Mouse (Mus musculus) hindbrain, embryonic 10.5 days (tissue): Measurements from ENCODE around the gene Nalcn. TPM values are rescaled to one million over a fixed set of nuclear protein-coding genes. Genes with fewer than 3 reads are reported as not detected.
A peak's percentile ranks its signal among the peaks of the same experiment; 100 is the strongest.

Experiments
- DNase-seq: peaks from one replicate; pipeline ENCODE4 v3.0.0-alpha.2; 2017; ENCODE audit warnings: low spot score
- H3K27ac ChIP-seq: fragments of 300-500 bp; sonication (generic); 2 replicates; pipeline ENCODE4 v1.5.1; 2016; ENCODE audit warnings: mild to moderate bottlenecking, moderate library complexity
- H3K27me3 ChIP-seq: fragments of 300-500 bp; sonication (generic); 2 replicates; pipeline ENCODE4 v1.6.1; 2016; ENCODE audit warnings: mild to moderate bottlenecking; ENCODE audit not compliant: poor library complexity, insufficient read depth, severe bottlenecking
- H3K36me3 ChIP-seq: fragments of 300-500 bp; sonication (generic); 2 replicates; pipeline ENCODE4 v1.6.1; 2016; ENCODE audit warnings: mild to moderate bottlenecking, moderate library complexity
- H3K4me1 ChIP-seq: fragments of 300-500 bp; sonication (generic); replicated peaks from 2 replicates; pipeline ENCODE4 v1.6.1; 2016; ENCODE audit warnings: mild to moderate bottlenecking
- H3K4me3 ChIP-seq: fragments of 300-500 bp; sonication (generic); 2 replicates; pipeline ENCODE4 v1.5.1; 2016; ENCODE audit warnings: mild to moderate bottlenecking, moderate library complexity
- H3K9me3 ChIP-seq: fragments of 300-500 bp; sonication (generic); 2 replicates; pipeline ENCODE4 v1.6.1; 2016; ENCODE audit warnings: mild to moderate bottlenecking, moderate library complexity
- WGBS: fragments of 180-500 bp; shearing (Covaris S2); methylation state at CpG from one replicate; pipeline ENCODE4 v1.1.7; 2016; 5-methylcytosine and 5-hydroxymethylcytosine counted together
- polyA plus RNA-seq: library from polyadenylated mRNA; unstranded; fragments of >200 nt; fragmentation: Nextera tagmentation; extraction: Ambion mirVana; gene quantifications from 2 replicates; pipeline ENCODE4 v1.2.1, GENCODE M21; 2016

Nalcn gene
- polyA plus RNA-seq, 1 experiment from 2014 or later = 1.4 TPM

DNA sequence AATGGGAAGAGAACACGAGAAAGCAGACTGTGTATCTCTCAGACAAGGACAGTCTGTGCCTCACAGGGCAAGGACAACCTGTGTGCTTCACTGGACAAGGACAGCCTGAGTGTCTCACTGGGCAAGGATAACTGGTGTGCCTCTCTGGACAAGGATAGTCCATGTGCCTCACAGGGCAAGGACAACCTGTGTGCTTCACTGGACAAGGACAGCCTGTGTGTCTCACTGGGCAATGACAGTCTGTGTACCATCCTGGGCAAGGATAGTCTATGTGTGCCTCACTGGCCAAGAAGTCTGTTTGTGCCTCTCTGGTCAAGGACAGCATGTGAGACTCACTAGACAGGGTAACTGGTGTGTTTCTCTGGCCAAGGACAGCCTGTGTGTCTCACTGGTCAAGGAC, 180.9 kb downstream of the Nalcn start:
- Histone ChIP-seq H3K27me3 (no peaks in the 10 kb centered on the region), H3K4me1 (no peaks in the 10 kb centered on the region), H3K36me3 (no peaks in the 10 kb centered on the region), H3K4me3 (no peak overlapping the region), H3K27ac (no peak overlapping the region), H3K9me3 (no peaks in the 10 kb centered on the region)
- WGBS = 63% methylated on average over 1 of the region's 1 CpGs
- DNase-seq = no peak

GRCm38 (mm10) chr14:123435542-123435941, 191.4 kb downstream of the Nalcn start:
- Histone ChIP-seq H3K9me3 (no peaks in the 10 kb centered on the region), H3K36me3 (no peaks in the 10 kb centered on the region), H3K27me3 (no peaks in the 10 kb centered on the region), H3K27ac (no peak overlapping the region), H3K4me1 (no peaks in the 10 kb centered on the region), H3K4me3 (no peak overlapping the region)
- no peak for DNase-seq
- 89% methylated on average over 3 of the region's 3 CpGs for WGBS

- no peak overlapping the region for H3K4me3 ChIP-seq
- H3K36me3 ChIP-seq = no peaks in the 10 kb centered on the region
- 61% methylated on average over 7 of the region's 7 CpGs for WGBS
- H3K27ac ChIP-seq = no peak overlapping the region
- H3K27me3 ChIP-seq = no peaks in the 10 kb centered on the region
- H3K9me3 ChIP-seq = no peaks in the 10 kb centered on the region
- H3K4me1 ChIP-seq = peaks cover 3% of the 10 kb centered on the region; the same call in 1 of the 2 replicates
- no peak for DNase-seq
Measured at GRCm38 (mm10) chr14:123376167-123376855, 250.6 kb downstream of the Nalcn start.

DNA sequence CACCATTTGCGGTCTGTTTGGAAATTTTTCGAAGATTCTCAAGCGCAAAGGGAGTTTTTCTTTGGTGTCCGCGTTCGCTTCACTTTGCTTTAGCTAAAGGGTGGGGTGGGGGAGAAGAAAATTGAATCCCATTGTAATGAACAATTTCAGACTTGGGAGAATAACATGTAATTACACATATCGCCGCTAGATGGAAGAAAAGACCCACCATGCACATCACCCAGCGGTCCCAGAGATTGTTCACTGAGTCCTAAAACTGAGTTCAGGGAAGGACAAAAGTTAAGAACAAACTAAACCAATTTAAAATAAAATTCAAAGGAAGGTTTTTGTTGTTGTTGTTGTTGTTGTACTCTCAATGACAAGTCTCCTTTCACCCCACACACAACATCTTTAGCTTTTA, 255.4 kb downstream of the Nalcn start:
- peak; percentile 11 for DNase-seq
- Histone ChIP-seq H3K4me3 (no peak overlapping the region), H3K9me3 (no peaks in the 10 kb centered on the region), H3K27me3 (no peaks in the 10 kb centered on the region), H3K4me1 (peaks cover 3% of the 10 kb centered on the region; the same call in 1 of the 2 replicates), H3K36me3 (no peaks in the 10 kb centered on the region), H3K27ac (no peak overlapping the region)
- 19% methylated on average over 9 of the region's 9 CpGs for WGBS

GRCm38 (mm10) chr14:123359691-123360090, 267.3 kb downstream of the Nalcn start:
- Histone ChIP-seq H3K4me1 (no peaks in the 10 kb centered on the region), H3K36me3 (no peaks in the 10 kb centered on the region), H3K27me3 (no peaks in the 10 kb centered on the region), H3K9me3 (no peaks in the 10 kb centered on the region), H3K4me3 (no peak overlapping the region), H3K27ac (no peak overlapping the region)
- no peak for DNase-seq
- 93% methylated on average over 1 of the region's 1 CpGs for WGBS

DNA sequence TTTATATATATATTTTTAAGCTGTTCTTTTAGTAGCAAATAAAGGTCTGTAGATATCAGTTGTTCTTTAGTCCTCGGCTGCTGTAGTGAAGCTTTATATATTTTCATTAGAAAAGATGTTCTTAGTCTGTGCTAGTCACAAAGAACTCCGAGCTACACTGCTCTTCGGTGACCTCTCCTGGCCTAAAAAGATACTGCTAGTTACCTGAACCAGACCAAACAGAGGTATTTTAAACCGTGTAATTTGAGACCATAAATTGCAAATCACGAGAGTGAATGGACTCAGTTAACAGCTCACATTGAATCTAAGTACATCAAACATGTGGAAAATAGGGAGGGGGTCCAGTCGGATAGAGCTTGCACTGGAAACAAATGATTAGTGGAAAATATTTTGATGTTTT, 274.0 kb downstream of the Nalcn start:
- peak; percentile 45 for DNase-seq
- H3K9me3 ChIP-seq = peaks cover under 1% of the 10 kb centered on the region; the same call in 1 of the 2 replicates
- WGBS = 24% methylated on average over 6 of the region's 6 CpGs
- H3K27me3 ChIP-seq = no peaks in the 10 kb centered on the region
- no peaks in the 10 kb centered on the region for H3K36me3 ChIP-seq
- no peak overlapping the region for H3K4me3 ChIP-seq
- no peak overlapping the region for H3K27ac ChIP-seq
- no peaks in the 10 kb centered on the region for H3K4me1 ChIP-seq

- H3K36me3 ChIP-seq = no peaks in the 10 kb centered on the region
- DNase-seq = no peak
- no peaks in the 10 kb centered on the region for H3K27me3 ChIP-seq
- WGBS = 18% methylated on average over 1 of the region's 1 CpGs
- no peaks in the 10 kb centered on the region for H3K9me3 ChIP-seq
- H3K27ac ChIP-seq = no peak overlapping the region
- H3K4me3 ChIP-seq = no peak overlapping the region
- 0 out of 2 replicates have a peak, but pooled peaks cover 3% of the 10 kb centered on the region for H3K4me1 ChIP-seq
Measured at GRCm38 (mm10) chr14:123331841-123332240, 295.1 kb downstream of the Nalcn start.

GRCm38 (mm10) chr14:123314369-123314768, 312.6 kb downstream of the Nalcn start:
- Histone ChIP-seq H3K27me3 (no peaks in the 10 kb centered on the region), H3K4me1 (no peaks in the 10 kb centered on the region), H3K36me3 (no peaks in the 10 kb centered on the region), H3K27ac (no peak overlapping the region), H3K9me3 (no peaks in the 10 kb centered on the region), H3K4me3 (no peak overlapping the region)
- 22% methylated on average over 1 of the region's 1 CpGs for WGBS
- no peak for DNase-seq

GRCm38 (mm10) chr14:123312371-123312770, 314.6 kb downstream of the Nalcn start:
- 87% methylated on average over 4 of the region's 4 CpGs for WGBS

GRCm38 (mm10) chr14:123296068-123296467, 330.9 kb downstream of the Nalcn start:
- Histone ChIP-seq H3K4me3 (no peak overlapping the region), H3K27me3 (no peaks in the 10 kb centered on the region)
- no peak for DNase-seq

More at GRCm38 (mm10) chr14:123312371-123312770, 314.6 kb downstream of the Nalcn start:
- H3K27ac ChIP-seq = no peak overlapping the region
- no peaks in the 10 kb centered on the region for H3K36me3 ChIP-seq
- H3K9me3 ChIP-seq = no peaks in the 10 kb centered on the region
- no peaks in the 10 kb centered on the region for H3K27me3 ChIP-seq
- H3K4me1 ChIP-seq = no peaks in the 10 kb centered on the region
- DNase-seq = no peak
- no peak overlapping the region for H3K4me3 ChIP-seq

GRCm38 (mm10) chr14:123291118-123292007, 335.6 kb downstream of the Nalcn start:
- Histone ChIP-seq H3K27me3 (no peaks in the 10 kb centered on the region), H3K4me3 (no peak overlapping the region), H3K9me3 (no peaks in the 10 kb centered on the region), H3K36me3 (no peaks in the 10 kb centered on the region), H3K27ac (no peak overlapping the region), H3K4me1 (no peaks in the 10 kb centered on the region)
- 94% methylated on average over 4 of the region's 4 CpGs for WGBS
- DNase-seq = no peak

More at GRCm38 (mm10) chr14:123296068-123296467, 330.9 kb downstream of the Nalcn start:
- no peaks in the 10 kb centered on the region for H3K4me1 ChIP-seq
- no peak overlapping the region for H3K27ac ChIP-seq
- no peaks in the 10 kb centered on the region for H3K36me3 ChIP-seq
- no peaks in the 10 kb centered on the region for H3K9me3 ChIP-seq

DNA sequence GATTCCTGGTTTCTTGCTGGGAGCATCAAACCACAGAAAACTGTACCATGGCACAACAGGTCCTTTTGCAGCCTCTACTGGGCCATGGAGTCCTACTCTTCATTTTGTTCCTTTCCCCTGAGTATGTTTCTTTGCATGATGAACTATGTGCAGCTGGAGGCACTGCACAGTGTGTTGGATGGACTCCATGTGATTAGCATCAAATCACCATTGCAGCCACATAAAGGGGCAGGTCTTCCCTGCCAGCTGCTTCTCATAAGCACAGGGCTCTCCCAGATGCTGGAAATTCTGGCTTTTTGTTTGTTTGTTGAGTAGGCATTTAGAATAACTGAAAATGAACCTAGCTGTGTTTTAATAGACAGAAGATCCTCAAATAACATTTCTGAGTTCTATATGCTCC, 344.8 kb downstream of the Nalcn start:
- no peak overlapping the region for H3K4me3 ChIP-seq
- H3K9me3 ChIP-seq = no peaks in the 10 kb centered on the region
- no peak for DNase-seq
- no peaks in the 10 kb centered on the region for H3K27me3 ChIP-seq
- no peaks in the 10 kb centered on the region for H3K4me1 ChIP-seq
- no peak overlapping the region for H3K27ac ChIP-seq
- no peaks in the 10 kb centered on the region for H3K36me3 ChIP-seq

- DNase-seq = no peak
- 84% methylated on average over 2 of the region's 2 CpGs for WGBS
- Histone ChIP-seq H3K27me3 (no peaks in the 10 kb centered on the region), H3K36me3 (no peaks in the 10 kb centered on the region), H3K9me3 (no peaks in the 10 kb centered on the region), H3K4me1 (no peaks in the 10 kb centered on the region), H3K4me3 (no peak overlapping the region), H3K27ac (no peak overlapping the region)
Measured at GRCm38 (mm10) chr14:123272121-123272520, 354.8 kb downstream of the Nalcn start.
